8 mouse cellular contexts compared by ENCODE assay signal in the genomic region with DNA sequence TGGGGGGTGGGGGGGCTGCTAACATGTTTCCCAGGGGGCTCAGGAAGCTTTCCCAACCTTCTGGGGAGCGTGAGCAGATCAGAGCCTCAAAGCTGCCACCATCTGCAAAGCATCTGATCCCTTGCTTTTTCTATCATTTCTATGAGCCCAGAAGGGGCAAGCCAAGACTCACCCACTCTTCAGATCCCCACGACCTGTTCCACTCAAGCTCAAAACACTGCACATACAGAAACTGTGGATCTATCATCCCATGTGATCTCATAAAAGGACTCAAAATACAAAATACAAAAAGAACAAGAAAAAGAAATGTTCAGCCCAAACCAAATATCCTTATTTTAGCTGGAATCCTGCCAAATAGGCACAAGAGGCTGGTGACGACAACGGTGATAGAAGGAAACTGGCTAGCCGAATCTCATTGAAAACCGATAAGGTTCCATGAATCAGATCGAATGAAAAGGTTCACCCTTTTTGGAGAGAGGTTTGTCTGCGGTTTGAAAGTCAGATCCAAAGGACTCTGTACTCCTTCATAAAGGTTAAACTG. TPM values are rescaled to one million over a fixed set of nuclear protein-coding genes. Genes with fewer than 3 reads are reported as not detected.
A peak's percentile ranks its signal among the peaks of the same experiment; 100 is the strongest.
DNase-seq lines count a peak whose midpoint lies in the region; ATAC-seq and TF ChIP-seq lines count a peak whose summit lies in the region.

No protein-coding gene starts in this region.

- H3K4me3 ChIP-seq in lung, postnatal 0 days (ENCODE audit: low read depth, low read length), result peak overlapping the region; percentile 90
- H3K4me3 ChIP-seq in limb, embryonic 14.5 days (replicated peaks; ENCODE audit: low read length), result peak overlapping the region; percentile 88
- peak overlapping the region; percentile 91 for H3K4me3 ChIP-seq in stomach, embryonic 15.5 days (replicated peaks)

- no peak for TF ChIP-seq EP300 in lung, postnatal 0 days (IDR thresholded peaks at IDR 0.05)

- no peaks in the 10 kb centered on the region for H3K36me3 ChIP-seq in lung, postnatal 0 days (ENCODE audit: insufficient read depth, low read length)
- H3K36me3 ChIP-seq in limb, embryonic 14.5 days (ENCODE audit: control insufficient read depth, insufficient read depth, low read length), result no peaks in the 10 kb centered on the region
- H3K36me3 ChIP-seq in stomach, embryonic 15.5 days, result no peaks in the 10 kb centered on the region

- no peak overlapping the region for H3K27ac ChIP-seq in lung, postnatal 0 days (ENCODE audit: low read length)
- H3K27ac ChIP-seq in limb, embryonic 14.5 days (replicated peaks; ENCODE audit: low read depth, low read length), result no peak overlapping the region
- no peak overlapping the region for H3K27ac ChIP-seq in stomach, embryonic 15.5 days

- 20% methylated on average over 8 of the region's 8 CpGs for WGBS in lung, postnatal 0 days
- WGBS in limb, embryonic 14.5 days, result 8% methylated on average over 8 of the region's 8 CpGs
- 17% methylated on average over 8 of the region's 8 CpGs for WGBS in stomach, embryonic 15.5 days

- DNase-seq in CD4-positive, CD25-positive, alpha-beta regulatory T cell, adult 2 months (ENCODE audit: low read depth, low spot score), result peak; percentile 24
- no peak for DNase-seq in lung, postnatal 0 days (ENCODE audit: low spot score)
- DNase-seq in lung, adult 18-20 months, result no peak
- DNase-seq in limb, embryonic 14.5 days (ENCODE audit: low spot score), result no peak
- DNase-seq in yolk sac, embryonic 10.5 days (ENCODE audit: low spot score), result no peak
- no peak for DNase-seq in kidney, postnatal 14 days

- TF ChIP-seq CTCF in lung, postnatal 0 days (IDR thresholded peaks at IDR 0.05), result no peak

- H3K4me2 ChIP-seq in lung, postnatal 0 days (replicated peaks; ENCODE audit: low read depth, low read length), result peak overlapping the region; percentile 92
- peak overlapping the region; percentile 88 for H3K4me2 ChIP-seq in limb, embryonic 14.5 days (replicated peaks; ENCODE audit: low read depth, low read length, severe bottlenecking)
- H3K4me2 ChIP-seq in stomach, embryonic 15.5 days, result peak overlapping the region; percentile 90

- ATAC-seq in CD4-positive, CD25-positive, alpha-beta regulatory T cell, adult 4 months, result no peak
- no peak for ATAC-seq in lung, postnatal 0 days
- ATAC-seq in limb, embryonic 14.5 days (ENCODE audit: low FRiP score, low read depth), result no peak
- ATAC-seq in stomach, embryonic 15.5 days (ENCODE audit: insufficient read depth, low FRiP score, low read depth), result no peak

- no peak for TF ChIP-seq POLR2A in limb, embryonic 14.5 days (IDR thresholded peaks at IDR 0.05; ENCODE audit: borderline replicate concordance, extremely low read depth, insufficient read depth, insufficient read length)

- no peaks in the 10 kb centered on the region for H3K27me3 ChIP-seq in lung, postnatal 0 days (replicated peaks; ENCODE audit: insufficient read depth, low read length)
- no peaks in the 10 kb centered on the region for H3K27me3 ChIP-seq in limb, embryonic 14.5 days (ENCODE audit: control insufficient read depth, insufficient read depth, low read length)
- no peaks in the 10 kb centered on the region for H3K27me3 ChIP-seq in stomach, embryonic 15.5 days (replicated peaks)

- no peaks in the 10 kb centered on the region for H3K9me3 ChIP-seq in lung, postnatal 0 days (ENCODE audit: low read length)
- no peaks in the 10 kb centered on the region for H3K9me3 ChIP-seq in limb, embryonic 14.5 days (ENCODE audit: control insufficient read depth, low read length)
- H3K9me3 ChIP-seq in stomach, embryonic 15.5 days, result no peaks in the 10 kb centered on the region

- H3K9ac ChIP-seq in lung, postnatal 0 days (replicated peaks; ENCODE audit: low read depth), result no peak overlapping the region
- H3K9ac ChIP-seq in limb, embryonic 14.5 days (ENCODE audit: low read depth, low read length, severe bottlenecking), result no peak overlapping the region
- no peak overlapping the region for H3K9ac ChIP-seq in stomach, embryonic 15.5 days

- peaks cover 5% of the 10 kb centered on the region; the same call in 1 of the 2 replicates for H3K4me1 ChIP-seq in lung, postnatal 0 days (ENCODE audit: insufficient read depth, low read depth, low read length)
- H3K4me1 ChIP-seq in limb, embryonic 14.5 days (ENCODE audit: control insufficient read depth, insufficient read depth, low read length), result peaks cover 10% of the 10 kb centered on the region
- peaks cover 19% of the 10 kb centered on the region; the same call in 1 of the 2 replicates for H3K4me1 ChIP-seq in stomach, embryonic 15.5 days

RNA-seq across cellular contexts. Expression of a gene that starts 1.5 kb away (rescaled TPM):
- polyA plus RNA-seq in CD4-positive, CD25-positive, alpha-beta regulatory T cell, adult 4 months (2017; shearing (Covaris generic)), result 1 to 10 TPM; 3.9 to 9.9 TPM
- polyA plus RNA-seq in lung, postnatal 0 days (2015; fragmentation: Nextera tagmentation; extraction: Ambion mirVana), result 12.6 and 14.0 TPM in 2 replicates
- polyA plus RNA-seq in limb, embryonic 14.5 days (2012; rRNA removed), result 11.7 and 12.4 TPM in 2 replicates
- polyA plus RNA-seq in limb, embryonic 14.5 days (2014; fragmentation: Nextera tagmentation; extraction: Ambion mirVana), result 9.5 and 12.2 TPM in 2 replicates
- 18.4 and 19.5 TPM in 2 replicates for polyA plus RNA-seq in stomach, embryonic 15.5 days (2015; fragmentation: Nextera tagmentation; extraction: Ambion mirVana)
